Mouse (Mus musculus): ENCODE measurements at regions not wholly inside any gene's neighbourhood (a gene's known extent, or its start where the extent isn't known, plus 50 kb on each side); places are given as distances from the start of the nearest gene placed in this dataset.

DNA sequence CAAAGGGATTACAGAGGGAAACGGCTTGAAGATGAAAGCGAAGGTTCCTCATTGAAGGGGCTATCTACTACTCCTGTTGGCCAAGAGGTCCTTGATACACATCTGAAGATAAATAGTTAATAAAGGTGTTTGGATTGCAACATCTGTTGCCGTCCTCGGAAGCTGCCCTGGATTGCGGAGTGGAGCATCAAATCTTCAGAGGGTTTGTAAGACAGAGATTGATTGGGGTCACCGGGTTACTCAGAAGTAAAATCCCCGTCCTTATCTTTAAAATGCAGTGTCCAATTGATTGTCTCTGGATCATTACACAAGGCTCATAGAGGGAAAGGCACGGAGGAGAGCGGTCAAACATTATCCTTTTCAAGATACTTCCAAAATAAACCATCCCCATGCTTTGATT, 212.4 kb upstream of the Hes1 start:
- TF ChIP-seq CTCF (IDR thresholded peaks at IDR 0.05; ENCODE audit: low read depth) (no peak), EP300 (IDR thresholded peaks at IDR 0.05; ENCODE audit: low read depth) (no peak)
